Mouse (Mus musculus) ES-Bruce4 (cell line): ENCODE data around the gene Trio.

Experiments used
- CTCF ChIP-seq: IDR thresholded peaks from one replicate; pipeline ENCODE4 v1.8.1; 2011; ENCODE audit warnings: low read depth, low read length
- EP300 ChIP-seq: IDR thresholded peaks from 2 replicates; pipeline ENCODE4 v1.6.1; 2011; ENCODE audit warnings: low read depth, low read length; ENCODE audit not compliant: insufficient read depth

GRCm38 (mm10) chr15:28066468-28066867 lies 40.8 kb upstream of the Trio start:
- TF ChIP-seq CTCF (no peak), EP300 (no peak)
